Mouse (Mus musculus): Measurements from ENCODE around the gene Rfx4. TPM values are rescaled to one million over a fixed set of nuclear protein-coding genes. Genes with fewer than 3 reads are reported as not detected.

Rfx4 gene
- total and polyA plus RNA-seq, 2 experiments from 2014 or later, result 10.2 to 15.0 TPM

GRCm38 (mm10) chr10:84754851-84755785 is 744 bp upstream of the Rfx4 start:
- peak overlapping the region; percentile 39 for H3K4me3 ChIP-seq (ENCODE audit: low read depth, low read length)
- peak; percentile 66 for DNase-seq (ENCODE audit: low spot score)
- no peak for TF ChIP-seq CTCF (IDR thresholded peaks at IDR 0.05)
- H3K9ac ChIP-seq (replicated peaks; ENCODE audit: low read length, poor library complexity, severe bottlenecking), result peak overlapping the region; percentile 48
- H3K27me3 ChIP-seq (ENCODE audit: insufficient read depth, low read length), result peaks cover 30% of the 10 kb centered on the region
- no peaks in the 10 kb centered on the region for H3K4me1 ChIP-seq (ENCODE audit: insufficient read depth, low read length)
- peak; percentile 60 for ATAC-seq (ENCODE audit: low FRiP score)
- H3K27ac ChIP-seq (ENCODE audit: low read depth, low read length), result peak overlapping the region; percentile 70
- H3K36me3 ChIP-seq (ENCODE audit: insufficient read depth, low read length), result no peaks in the 10 kb centered on the region
- peak overlapping the region; percentile 63 for H3K4me2 ChIP-seq (ENCODE audit: low read depth, low read length, poor library complexity, severe bottlenecking)
- no peaks in the 10 kb centered on the region for H3K9me3 ChIP-seq (ENCODE audit: low read length)
- 1% methylated on average over 52 of the region's 66 CpGs for WGBS

DNA sequence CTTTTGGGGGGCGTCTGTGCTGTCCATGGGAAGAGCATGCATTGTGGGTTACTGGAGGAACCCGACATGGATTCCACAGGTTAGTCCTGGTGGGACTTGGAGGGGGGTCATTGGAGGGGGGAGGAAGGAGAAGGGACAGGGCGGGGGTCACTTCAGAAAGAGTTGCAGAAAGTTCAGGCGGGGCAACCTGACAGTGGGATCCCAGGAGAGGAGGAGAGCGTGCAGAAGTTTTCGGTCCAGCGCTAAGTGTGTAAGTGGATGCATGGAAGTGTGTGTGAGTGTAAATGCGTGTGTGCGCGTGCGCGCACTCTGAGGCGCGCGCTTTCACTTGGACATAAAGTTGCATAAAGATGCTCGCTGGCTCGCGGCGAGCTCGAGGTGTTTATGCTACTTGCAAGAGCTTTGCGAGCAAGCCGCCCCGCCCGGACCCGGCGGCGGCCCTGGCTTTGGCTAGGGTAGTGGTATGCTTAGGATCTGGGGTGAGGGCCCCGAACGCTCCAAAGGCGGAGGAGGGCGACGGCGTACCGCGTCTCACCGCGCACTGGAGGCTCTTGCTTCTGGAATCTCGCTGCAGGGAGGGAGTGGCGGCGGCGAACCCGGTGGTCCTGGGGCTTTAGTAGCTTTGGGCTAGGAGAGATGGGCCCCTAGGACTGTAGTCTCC is 703 bp downstream of the Rfx4 start:
- Histone ChIP-seq H3K9me3 (ENCODE audit: low read length) (no peaks in the 10 kb centered on the region), H3K4me2 (ENCODE audit: low read depth, low read length, poor library complexity, severe bottlenecking) (peak overlapping the region; percentile 63), H3K27me3 (ENCODE audit: insufficient read depth, low read length) (peaks cover 30% of the 10 kb centered on the region), H3K4me1 (ENCODE audit: insufficient read depth, low read length) (no peaks in the 10 kb centered on the region), H3K36me3 (ENCODE audit: insufficient read depth, low read length) (no peaks in the 10 kb centered on the region), H3K27ac (ENCODE audit: low read depth, low read length) (peak overlapping the region; percentile 70), H3K9ac (replicated peaks; ENCODE audit: low read length, poor library complexity, severe bottlenecking) (peak overlapping the region; percentile 44; the same call in 1 of the 2 replicates), H3K4me3 (ENCODE audit: low read depth, low read length) (peak overlapping the region; percentile 39)
- no peak for ATAC-seq (ENCODE audit: low FRiP score)
- 1% methylated on average over 42 of the region's 42 CpGs for WGBS
- TF ChIP-seq CTCF (IDR thresholded peaks at IDR 0.05), result no peak
- DNase-seq (ENCODE audit: low spot score), result peak; percentile 42

- Histone ChIP-seq H3K4me1 (ENCODE audit: insufficient read depth, low read length) (no peaks in the 10 kb centered on the region), H3K4me3 (ENCODE audit: low read depth, low read length) (peak overlapping the region; percentile 39), H3K27me3 (ENCODE audit: insufficient read depth, low read length) (peaks cover 30% of the 10 kb centered on the region), H3K27ac (ENCODE audit: low read depth, low read length) (peak overlapping the region; percentile 55; the same call in 1 of the 2 replicates), H3K9ac (replicated peaks; ENCODE audit: low read length, poor library complexity, severe bottlenecking) (peak overlapping the region; percentile 30; the same call in 1 of the 2 replicates), H3K9me3 (ENCODE audit: low read length) (no peaks in the 10 kb centered on the region), H3K36me3 (ENCODE audit: insufficient read depth, low read length) (no peaks in the 10 kb centered on the region), H3K4me2 (ENCODE audit: low read depth, low read length, poor library complexity, severe bottlenecking) (peak overlapping the region; percentile 63)
- WGBS, result 16% methylated on average over 22 of the region's 22 CpGs
- no peak for ATAC-seq (ENCODE audit: low FRiP score)
- TF ChIP-seq CTCF (IDR thresholded peaks at IDR 0.05), result no peak
- no peak for DNase-seq (ENCODE audit: low spot score)
Measured at GRCm38 (mm10) chr10:84757426-84758199, 1.8 kb downstream of the Rfx4 start.

GRCm38 (mm10) chr10:84758200-84758468 is 2.3 kb downstream of the Rfx4 start:
- Histone ChIP-seq H3K27ac (ENCODE audit: low read depth, low read length) (0 out of 2 replicates have a peak overlapping the region, but pooled peaks have one; percentile 55), H3K9me3 (ENCODE audit: low read length) (no peaks in the 10 kb centered on the region), H3K9ac (replicated peaks; ENCODE audit: low read length, poor library complexity, severe bottlenecking) (0 out of 2 replicates have a peak overlapping the region, but pooled peaks have one; percentile 30), H3K4me3 (ENCODE audit: low read depth, low read length) (peak overlapping the region; percentile 39), H3K27me3 (ENCODE audit: insufficient read depth, low read length) (peaks cover 30% of the 10 kb centered on the region), H3K36me3 (ENCODE audit: insufficient read depth, low read length) (no peaks in the 10 kb centered on the region), H3K4me2 (ENCODE audit: low read depth, low read length, poor library complexity, severe bottlenecking) (peak overlapping the region; percentile 63), H3K4me1 (ENCODE audit: insufficient read depth, low read length) (no peaks in the 10 kb centered on the region)
- TF ChIP-seq CTCF (IDR thresholded peaks at IDR 0.05), result no peak
- ATAC-seq (ENCODE audit: low FRiP score) (no peak), DNase-seq (ENCODE audit: low spot score) (no peak)
- WGBS, result 12% methylated on average over 5 of the region's 5 CpGs

DNA sequence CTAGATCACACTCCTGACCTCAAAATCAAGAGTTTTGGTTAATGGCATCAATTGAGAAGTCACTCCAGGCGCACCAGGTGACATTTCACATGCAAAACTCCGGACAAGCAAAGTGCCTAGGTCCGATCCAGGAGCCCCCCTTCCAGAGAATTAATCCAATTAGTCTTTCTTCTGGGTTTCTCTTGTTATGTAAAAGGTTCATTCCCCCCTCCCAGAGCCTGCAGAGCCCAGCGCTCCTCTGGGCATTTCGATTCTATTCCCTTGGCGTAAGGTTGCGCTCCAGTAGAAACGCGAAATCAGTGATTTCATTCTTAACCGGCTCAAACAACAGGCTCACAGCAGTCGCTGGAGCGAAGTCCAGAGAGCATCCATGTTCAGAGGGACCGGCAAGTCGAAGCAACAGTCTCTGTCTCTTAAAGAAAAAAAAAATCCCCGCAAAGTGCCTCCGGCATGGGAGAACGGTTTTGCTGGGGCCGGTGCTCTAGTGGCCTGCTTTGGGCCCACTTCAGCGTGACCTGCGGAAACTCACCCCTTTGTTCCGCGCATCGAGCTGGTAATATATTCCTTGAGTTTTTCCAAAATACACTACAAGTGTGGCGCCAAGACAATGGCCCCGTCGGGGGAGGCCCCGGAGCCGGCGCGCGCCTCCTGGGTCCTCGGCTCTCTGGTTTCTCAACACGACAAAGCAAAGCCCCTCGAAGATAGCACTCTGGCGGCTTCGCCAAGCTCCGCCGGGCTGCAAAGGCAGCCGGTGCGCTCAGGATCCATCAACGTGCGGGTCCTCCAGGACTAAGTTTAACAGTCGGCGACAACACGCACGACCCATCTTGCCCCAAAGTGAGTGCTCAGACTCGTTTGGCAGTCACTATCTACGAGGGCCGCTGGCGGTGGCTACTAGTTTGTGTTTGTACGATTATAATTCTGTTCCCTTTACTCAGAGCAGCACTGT is 2.9 kb downstream of the Rfx4 start:
- no peaks in the 10 kb centered on the region for H3K9me3 ChIP-seq (ENCODE audit: low read length)
- no peak for TF ChIP-seq CTCF (IDR thresholded peaks at IDR 0.05)
- ATAC-seq (ENCODE audit: low FRiP score) (no peak), DNase-seq (ENCODE audit: low spot score) (peak; percentile 27)
- peak overlapping the region; percentile 63 for H3K4me2 ChIP-seq (ENCODE audit: low read depth, low read length, poor library complexity, severe bottlenecking)
- H3K36me3 ChIP-seq (ENCODE audit: insufficient read depth, low read length), result no peaks in the 10 kb centered on the region
- H3K27ac ChIP-seq (ENCODE audit: low read depth, low read length), result peak overlapping the region; percentile 13
- H3K4me3 ChIP-seq (ENCODE audit: low read depth, low read length), result peak overlapping the region; percentile 39
- H3K27me3 ChIP-seq (ENCODE audit: insufficient read depth, low read length), result peaks cover 30% of the 10 kb centered on the region
- peak overlapping the region; percentile 30; the same call in 1 of the 2 replicates for H3K9ac ChIP-seq (replicated peaks; ENCODE audit: low read length, poor library complexity, severe bottlenecking)
- 4% methylated on average over 51 of the region's 51 CpGs for WGBS
- H3K4me1 ChIP-seq (ENCODE audit: insufficient read depth, low read length), result no peaks in the 10 kb centered on the region

All from midbrain, postnatal 0 days (tissue).